Mouse (Mus musculus) granulocyte monocyte progenitor cell, adult 5-6 weeks (primary cell): ENCODE data around the gene Stat5b. TPM values are rescaled to one million over a fixed set of nuclear protein-coding genes. Genes with fewer than 3 reads are reported as not detected.

Source experiments
- ATAC-seq: replicated peaks from 2 replicates; pipeline ENCODE4 v1.8.0; 2016; ENCODE audit warnings: mild to moderate bottlenecking, moderate TSS enrichment, inconsistent platforms; ENCODE audit not compliant: poor library complexity, severe bottlenecking
- total RNA-seq, 2 experiments: library from RNA; stranded (forward) in 1 of 2; stranded (reverse) in 1 of 2; fragments of 200-712, 200-1000 nt in 1 of 2; fragments of >200 nt in 1 of 2; fragmentation: Nextera tagmentation in 1 of 2; gene quantifications; 2 replicates each; pipeline ENCODE4 v1.2.3; 2014 to 2017

Stat5b gene
- total RNA-seq, 2 experiments from 2014 or later = 35.5 to 37.1 TPM

GRCm38 (mm10) chr11:100746546-100746945 lies 104.0 kb downstream of the Stat5b start:
- no peak for ATAC-seq

GRCm38 (mm10) chr11:100745085-100745484 lies 105.4 kb downstream of the Stat5b start:
- ATAC-seq = peak; percentile 67

GRCm38 (mm10) chr11:100741348-100741747 lies 109.2 kb downstream of the Stat5b start:
- no peak for ATAC-seq

GRCm38 (mm10) chr11:100738749-100739148 lies 111.8 kb downstream of the Stat5b start:
- no peak for ATAC-seq

DNA sequence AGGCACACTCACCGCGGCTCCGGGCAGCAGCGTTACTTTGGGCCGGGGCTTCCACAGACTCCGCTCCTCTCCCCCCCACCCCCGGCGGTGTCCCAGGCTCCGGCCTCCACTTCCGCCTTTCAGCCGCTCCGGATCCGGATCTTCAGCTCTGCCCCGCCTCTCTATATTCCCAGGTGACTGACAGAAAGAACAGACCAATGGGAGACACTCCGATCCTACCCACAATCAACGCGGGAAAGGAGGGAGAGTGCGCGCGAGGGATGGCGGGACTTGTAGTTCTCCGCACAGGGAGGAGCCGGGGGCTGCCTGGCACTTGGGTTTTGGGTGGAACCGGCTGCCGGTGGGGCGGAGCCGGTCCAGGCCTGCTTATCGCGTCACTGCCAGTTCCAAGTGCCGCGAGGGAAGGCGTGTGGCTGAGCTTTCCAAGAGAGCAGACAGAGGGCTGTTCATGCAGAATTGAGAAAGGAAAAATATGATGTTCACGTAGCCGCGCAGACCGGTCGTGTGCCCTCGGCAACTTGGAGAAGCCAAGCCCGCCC lies 112.4 kb downstream of the Stat5b start, which contains the start of gene Rab5c:
Gene Rab5c (minus strand): TSS at position 150 of the 539 bp plus-strand sequence.
- peak; percentile 93 for ATAC-seq

- 0 out of 2 replicates have a peak, but pooled peaks have one; percentile 7 for ATAC-seq
Measured at GRCm38 (mm10) chr11:100737105-100737733, 113.3 kb downstream of the Stat5b start.

DNA sequence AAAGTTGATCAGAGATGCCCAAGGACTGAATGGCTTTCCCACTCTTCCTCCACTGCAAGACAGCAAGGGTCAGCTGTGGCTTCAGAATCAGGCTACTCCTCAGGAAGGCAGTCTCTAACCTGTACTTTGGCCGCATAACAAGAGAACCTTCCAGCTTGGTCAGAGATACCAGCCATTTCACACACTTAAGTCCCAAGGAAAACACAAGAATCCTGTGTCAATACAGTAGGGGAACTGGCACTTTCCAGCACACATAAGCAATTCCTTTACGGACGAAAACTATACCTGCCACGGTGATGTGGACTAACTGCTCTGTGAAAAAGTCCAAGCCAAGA lies 113.8 kb downstream of the Stat5b start:
- no peak for ATAC-seq

DNA sequence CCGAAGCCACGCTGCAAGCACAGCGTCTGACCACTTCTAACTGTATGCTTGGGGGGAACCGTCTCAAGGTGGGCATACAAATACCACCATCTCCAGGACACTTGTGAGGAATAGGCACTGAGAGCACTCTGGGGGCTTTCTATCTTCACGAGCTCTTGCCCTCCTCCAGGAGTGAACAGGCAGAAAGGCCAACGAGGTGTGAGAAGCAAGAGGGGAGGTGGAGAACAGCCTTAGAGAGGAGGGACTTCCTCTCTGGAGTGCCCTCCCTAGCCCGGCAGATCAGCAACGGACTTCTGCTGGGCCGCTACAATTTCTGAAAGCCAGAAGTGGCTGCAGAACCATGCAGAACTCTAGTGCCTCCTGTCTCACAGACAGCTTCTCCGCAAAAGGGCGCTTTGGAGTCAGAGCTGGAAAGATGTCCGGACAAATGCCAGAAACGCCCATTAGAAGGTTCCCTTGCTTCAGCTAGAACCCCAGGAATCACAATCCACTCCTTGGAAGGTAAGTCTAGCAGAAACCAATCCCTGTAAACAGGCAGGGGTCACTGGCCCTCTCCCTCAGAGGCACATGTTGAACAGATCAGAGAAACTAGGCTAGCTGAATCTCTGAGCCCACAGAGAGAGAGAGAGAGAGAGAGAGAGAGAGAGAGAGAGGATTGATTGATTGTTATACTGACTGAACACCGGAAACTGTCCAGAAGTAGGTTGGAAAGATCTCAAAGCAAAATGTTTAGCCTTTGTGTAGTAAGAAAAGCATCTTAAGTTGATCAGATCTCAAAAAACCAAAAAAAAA lies 114.4 kb downstream of the Stat5b start:
- ATAC-seq = 0 out of 2 replicates have a peak, but pooled peaks have one; percentile 16

GRCm38 (mm10) chr11:100735134-100735865 lies 115.2 kb downstream of the Stat5b start:
- ATAC-seq = no peak

Other genes starting within 250 kb of the Stat5b start
- gene Nkiras2, start 231.5 kb downstream of the Stat5b start, total RNA-seq (2014; fragmentation: Nextera tagmentation) = 30.0 and 34.2 TPM in 2 replicates
- gene Nkiras2, start 231.5 kb downstream of the Stat5b start, total RNA-seq (2017) = 14.2 and 16.9 TPM in 2 replicates
- 80.5 and 129 TPM in 2 replicates for gene Dnajc7, start 230.6 kb downstream of the Stat5b start, total RNA-seq (2014; fragmentation: Nextera tagmentation)
- 90.1 and 115 TPM in 2 replicates for gene Dnajc7, start 230.6 kb downstream of the Stat5b start, total RNA-seq (2017)
- not detected in 2 replicates for gene Zfp385c, start 158.3 kb downstream of the Stat5b start, total RNA-seq (2014; fragmentation: Nextera tagmentation)
- 0.26 TPM in 1 of 2 replicates, not detected in the other for gene Zfp385c, start 158.3 kb downstream of the Stat5b start, total RNA-seq (2017)
- 4.7 and 13.9 TPM in 2 replicates for gene Dhx58, start 146.5 kb downstream of the Stat5b start, total RNA-seq (2014; fragmentation: Nextera tagmentation)
- 8.2 and 17.3 TPM in 2 replicates for gene Dhx58, start 146.5 kb downstream of the Stat5b start, total RNA-seq (2017)
- gene Kat2a, start 138.3 kb downstream of the Stat5b start, total RNA-seq (2014; fragmentation: Nextera tagmentation) = 50.0 and 54.4 TPM in 2 replicates
- 26.0 and 34.5 TPM in 2 replicates for gene Kat2a, start 138.3 kb downstream of the Stat5b start, total RNA-seq (2017)
- gene Hspb9, start 136.9 kb downstream of the Stat5b start, total RNA-seq (2014; fragmentation: Nextera tagmentation) = not detected in 2 replicates
- gene Hspb9, start 136.9 kb downstream of the Stat5b start, total RNA-seq (2017) = not detected in 2 replicates
- gene Rab5c, start 112.5 kb downstream of the Stat5b start, total RNA-seq (2014; fragmentation: Nextera tagmentation) = 116 and 132 TPM in 2 replicates
- gene Rab5c, start 112.5 kb downstream of the Stat5b start, total RNA-seq (2017) = 103 and 113 TPM in 2 replicates
- gene Kcnh4, start 90.8 kb downstream of the Stat5b start, total RNA-seq (2014; fragmentation: Nextera tagmentation) = not detected in 2 replicates
- gene Kcnh4, start 90.8 kb downstream of the Stat5b start, total RNA-seq (2017) = not detected in 2 replicates
- gene Hcrt, start 87.8 kb downstream of the Stat5b start, total RNA-seq (2014; fragmentation: Nextera tagmentation) = not detected in 2 replicates
- gene Hcrt, start 87.8 kb downstream of the Stat5b start, total RNA-seq (2017) = not detected in 2 replicates
- 1.8 and 1.9 TPM in 2 replicates for gene Ghdc, start 79.8 kb downstream of the Stat5b start, total RNA-seq (2014; fragmentation: Nextera tagmentation)
- gene Ghdc, start 79.8 kb downstream of the Stat5b start, total RNA-seq (2017) = 3.1 and 3.4 TPM in 2 replicates
- gene Stat5a, start 8.6 kb upstream of the Stat5b start, total RNA-seq (2014; fragmentation: Nextera tagmentation) = 33.7 and 36.6 TPM in 2 replicates
- gene Stat5a, start 8.6 kb upstream of the Stat5b start, total RNA-seq (2017) = 28.9 and 29.0 TPM in 2 replicates
- gene Stat3, start 88.8 kb upstream of the Stat5b start, total RNA-seq (2014; fragmentation: Nextera tagmentation) = 51.6 and 54.7 TPM in 2 replicates
- gene Stat3, start 88.8 kb upstream of the Stat5b start, total RNA-seq (2017) = 52.1 and 80.7 TPM in 2 replicates
- 1.1 and 1.5 TPM in 2 replicates for gene Cavin1, start 120.2 kb upstream of the Stat5b start, total RNA-seq (2014; fragmentation: Nextera tagmentation)
- gene Cavin1, start 120.2 kb upstream of the Stat5b start, total RNA-seq (2017) = 0.93 and 1.6 TPM in 2 replicates
- gene Atp6v0a1, start 158.7 kb upstream of the Stat5b start, total RNA-seq (2014; fragmentation: Nextera tagmentation) = 42.7 and 66.2 TPM in 2 replicates
- gene Atp6v0a1, start 158.7 kb upstream of the Stat5b start, total RNA-seq (2017) = 16.8 and 17.9 TPM in 2 replicates
- gene Naglu, start 219.3 kb upstream of the Stat5b start, total RNA-seq (2014; fragmentation: Nextera tagmentation) = 9.3 and 15.7 TPM in 2 replicates
- gene Naglu, start 219.3 kb upstream of the Stat5b start, total RNA-seq (2017) = 12.7 and 13.7 TPM in 2 replicates
- gene Hsd17b1, start 227.7 kb upstream of the Stat5b start, total RNA-seq (2014; fragmentation: Nextera tagmentation) = 1.5 and 12.9 TPM in 2 replicates
- gene Hsd17b1, start 227.7 kb upstream of the Stat5b start, total RNA-seq (2017) = 7.4 and 8.2 TPM in 2 replicates
- 26.8 and 35.8 TPM in 2 replicates for gene Coasy, start 231.8 kb upstream of the Stat5b start, total RNA-seq (2014; fragmentation: Nextera tagmentation)
- 30.5 and 32.2 TPM in 2 replicates for gene Coasy, start 231.8 kb upstream of the Stat5b start, total RNA-seq (2017)
- gene Mlx, start 236.6 kb upstream of the Stat5b start, total RNA-seq (2014; fragmentation: Nextera tagmentation) = 76.1 and 81.6 TPM in 2 replicates
- gene Mlx, start 236.6 kb upstream of the Stat5b start, total RNA-seq (2017) = 68.2 and 82.4 TPM in 2 replicates
- gene Psmc3ip, start 244.7 kb upstream of the Stat5b start, total RNA-seq (2014; fragmentation: Nextera tagmentation) = 51.8 and 62.8 TPM in 2 replicates
- 42.9 and 63.5 TPM in 2 replicates for gene Psmc3ip, start 244.7 kb upstream of the Stat5b start, total RNA-seq (2017)